Mouse (Mus musculus): ENCODE data around the gene Aak1. TPM values are rescaled to one million over a fixed set of nuclear protein-coding genes. Genes with fewer than 3 reads are reported as not detected.

Gene Aak1
- polyA plus RNA-seq, 1 experiment from 2014 or later = 49.8 TPM

- Histone ChIP-seq H3K9ac (no peak overlapping the region), H3K4me3 (replicated peaks; ENCODE audit: low read length) (no peak overlapping the region), H3K27me3 (ENCODE audit: control insufficient read depth, insufficient read depth, low read length) (no peaks in the 10 kb centered on the region), H3K4me2 (replicated peaks) (no peak overlapping the region), H3K9me3 (ENCODE audit: control insufficient read depth, low read length) (no peaks in the 10 kb centered on the region), H3K4me1 (replicated peaks; ENCODE audit: control insufficient read depth, insufficient read depth, low read length) (no peaks in the 10 kb centered on the region), H3K36me3 (replicated peaks; ENCODE audit: control insufficient read depth, insufficient read depth) (no peaks in the 10 kb centered on the region), H3K27ac (no peak overlapping the region)
- 69% methylated on average over 3 of the region's 3 CpGs for WGBS
- no peak for DNase-seq (ENCODE audit: low spot score)
- ATAC-seq (ENCODE audit: low FRiP score) = no peak
Measured at GRCm38 (mm10) chr6:86899053-86899452, 49.7 kb downstream of the Aak1 start.

GRCm38 (mm10) chr6:86899965-86900364 lies 50.6 kb downstream of the Aak1 start:
- DNase-seq (ENCODE audit: low spot score) (no peak), ATAC-seq (ENCODE audit: low FRiP score) (no peak)
- H3K4me3 ChIP-seq (replicated peaks; ENCODE audit: low read length) = no peak overlapping the region
- no peak overlapping the region for H3K4me2 ChIP-seq (replicated peaks)
- H3K27me3 ChIP-seq (ENCODE audit: control insufficient read depth, insufficient read depth, low read length) = no peaks in the 10 kb centered on the region
- no peak overlapping the region for H3K9ac ChIP-seq
- no peaks in the 10 kb centered on the region for H3K4me1 ChIP-seq (replicated peaks; ENCODE audit: control insufficient read depth, insufficient read depth, low read length)
- WGBS = 94% methylated on average over 3 of the region's 3 CpGs
- no peak overlapping the region for H3K27ac ChIP-seq
- H3K9me3 ChIP-seq (ENCODE audit: control insufficient read depth, low read length) = no peaks in the 10 kb centered on the region
- no peaks in the 10 kb centered on the region for H3K36me3 ChIP-seq (replicated peaks; ENCODE audit: control insufficient read depth, insufficient read depth)

- no peak for DNase-seq (ENCODE audit: low spot score)
- no peaks in the 10 kb centered on the region for H3K4me1 ChIP-seq (replicated peaks; ENCODE audit: control insufficient read depth, insufficient read depth, low read length)
- ATAC-seq (ENCODE audit: low FRiP score) = no peak
- H3K36me3 ChIP-seq (replicated peaks; ENCODE audit: control insufficient read depth, insufficient read depth) = no peaks in the 10 kb centered on the region
- H3K27me3 ChIP-seq (ENCODE audit: control insufficient read depth, insufficient read depth, low read length) = no peaks in the 10 kb centered on the region
- H3K9me3 ChIP-seq (ENCODE audit: control insufficient read depth, low read length) = no peaks in the 10 kb centered on the region
- H3K9ac ChIP-seq = no peak overlapping the region
- WGBS = 90% methylated on average over 3 of the region's 3 CpGs
- H3K4me2 ChIP-seq (replicated peaks) = no peak overlapping the region
- no peak overlapping the region for H3K27ac ChIP-seq
- no peak overlapping the region for H3K4me3 ChIP-seq (replicated peaks; ENCODE audit: low read length)
Measured at GRCm38 (mm10) chr6:86900546-86900945, 51.2 kb downstream of the Aak1 start.

GRCm38 (mm10) chr6:86905500-86905899 lies 56.2 kb downstream of the Aak1 start:
- H3K27ac ChIP-seq = no peak overlapping the region
- no peak overlapping the region for H3K4me2 ChIP-seq (replicated peaks)
- WGBS = 82% methylated on average over 2 of the region's 2 CpGs
- no peaks in the 10 kb centered on the region for H3K9me3 ChIP-seq (ENCODE audit: control insufficient read depth, low read length)
- DNase-seq (ENCODE audit: low spot score) (no peak), ATAC-seq (ENCODE audit: low FRiP score) (no peak)
- H3K4me3 ChIP-seq (replicated peaks; ENCODE audit: low read length) = no peak overlapping the region
- no peaks in the 10 kb centered on the region for H3K4me1 ChIP-seq (replicated peaks; ENCODE audit: control insufficient read depth, insufficient read depth, low read length)
- H3K36me3 ChIP-seq (replicated peaks; ENCODE audit: control insufficient read depth, insufficient read depth) = no peaks in the 10 kb centered on the region
- no peaks in the 10 kb centered on the region for H3K27me3 ChIP-seq (ENCODE audit: control insufficient read depth, insufficient read depth, low read length)
- H3K9ac ChIP-seq = no peak overlapping the region

GRCm38 (mm10) chr6:86907191-86907590 lies 57.9 kb downstream of the Aak1 start:
- no peaks in the 10 kb centered on the region for H3K4me1 ChIP-seq (replicated peaks; ENCODE audit: control insufficient read depth, insufficient read depth, low read length)
- no peak overlapping the region for H3K4me2 ChIP-seq (replicated peaks)
- no peak overlapping the region for H3K9ac ChIP-seq
- no peaks in the 10 kb centered on the region for H3K9me3 ChIP-seq (ENCODE audit: control insufficient read depth, low read length)
- no peaks in the 10 kb centered on the region for H3K36me3 ChIP-seq (replicated peaks; ENCODE audit: control insufficient read depth, insufficient read depth)
- WGBS = 97% methylated on average over 2 of the region's 2 CpGs
- H3K27ac ChIP-seq = no peak overlapping the region
- H3K27me3 ChIP-seq (ENCODE audit: control insufficient read depth, insufficient read depth, low read length) = no peaks in the 10 kb centered on the region
- no peak for DNase-seq (ENCODE audit: low spot score)
- H3K4me3 ChIP-seq (replicated peaks; ENCODE audit: low read length) = no peak overlapping the region
- no peak for ATAC-seq (ENCODE audit: low FRiP score)

GRCm38 (mm10) chr6:86908561-86909150 lies 59.3 kb downstream of the Aak1 start:
- Histone ChIP-seq H3K36me3 (replicated peaks; ENCODE audit: control insufficient read depth, insufficient read depth) (no peaks in the 10 kb centered on the region), H3K4me3 (replicated peaks; ENCODE audit: low read length) (no peak overlapping the region), H3K27ac (no peak overlapping the region), H3K9ac (no peak overlapping the region), H3K9me3 (ENCODE audit: control insufficient read depth, low read length) (no peaks in the 10 kb centered on the region), H3K4me2 (replicated peaks) (no peak overlapping the region), H3K4me1 (replicated peaks; ENCODE audit: control insufficient read depth, insufficient read depth, low read length) (no peaks in the 10 kb centered on the region), H3K27me3 (ENCODE audit: control insufficient read depth, insufficient read depth, low read length) (no peaks in the 10 kb centered on the region)
- DNase-seq (ENCODE audit: low spot score) (no peak), ATAC-seq (ENCODE audit: low FRiP score) (no peak)
- WGBS = 78% methylated on average over 5 of the region's 5 CpGs

- H3K9ac ChIP-seq = no peak overlapping the region
- WGBS = 91% methylated on average over 7 of the region's 7 CpGs
- H3K4me1 ChIP-seq (replicated peaks; ENCODE audit: control insufficient read depth, insufficient read depth, low read length) = no peaks in the 10 kb centered on the region
- H3K36me3 ChIP-seq (replicated peaks; ENCODE audit: control insufficient read depth, insufficient read depth) = no peaks in the 10 kb centered on the region
- no peak overlapping the region for H3K4me2 ChIP-seq (replicated peaks)
- H3K4me3 ChIP-seq (replicated peaks; ENCODE audit: low read length) = no peak overlapping the region
- no peaks in the 10 kb centered on the region for H3K9me3 ChIP-seq (ENCODE audit: control insufficient read depth, low read length)
- ATAC-seq (ENCODE audit: low FRiP score) (no peak), DNase-seq (ENCODE audit: low spot score) (no peak)
- H3K27me3 ChIP-seq (ENCODE audit: control insufficient read depth, insufficient read depth, low read length) = no peaks in the 10 kb centered on the region
- H3K27ac ChIP-seq = no peak overlapping the region
Measured at GRCm38 (mm10) chr6:86909881-86910280, 60.6 kb downstream of the Aak1 start.

GRCm38 (mm10) chr6:86916157-86916820 lies 67.0 kb downstream of the Aak1 start:
- Histone ChIP-seq H3K27ac (no peak overlapping the region), H3K4me1 (replicated peaks; ENCODE audit: control insufficient read depth, insufficient read depth, low read length) (no peaks in the 10 kb centered on the region), H3K27me3 (ENCODE audit: control insufficient read depth, insufficient read depth, low read length) (no peaks in the 10 kb centered on the region), H3K4me2 (replicated peaks) (no peak overlapping the region), H3K9me3 (ENCODE audit: control insufficient read depth, low read length) (no peaks in the 10 kb centered on the region), H3K36me3 (replicated peaks; ENCODE audit: control insufficient read depth, insufficient read depth) (no peaks in the 10 kb centered on the region), H3K4me3 (replicated peaks; ENCODE audit: low read length) (no peak overlapping the region), H3K9ac (no peak overlapping the region)
- DNase-seq (ENCODE audit: low spot score) (no peak), ATAC-seq (ENCODE audit: low FRiP score) (no peak)
- WGBS = 87% methylated on average over 5 of the region's 5 CpGs

GRCm38 (mm10) chr6:86917231-86917630 lies 67.9 kb downstream of the Aak1 start:
- no peak overlapping the region for H3K4me2 ChIP-seq (replicated peaks)
- no peak overlapping the region for H3K9ac ChIP-seq
- DNase-seq (ENCODE audit: low spot score) (no peak), ATAC-seq (ENCODE audit: low FRiP score) (no peak)
- no peaks in the 10 kb centered on the region for H3K36me3 ChIP-seq (replicated peaks; ENCODE audit: control insufficient read depth, insufficient read depth)
- H3K27me3 ChIP-seq (ENCODE audit: control insufficient read depth, insufficient read depth, low read length) = no peaks in the 10 kb centered on the region
- no peaks in the 10 kb centered on the region for H3K4me1 ChIP-seq (replicated peaks; ENCODE audit: control insufficient read depth, insufficient read depth, low read length)
- 76% methylated on average over 4 of the region's 4 CpGs for WGBS
- no peaks in the 10 kb centered on the region for H3K9me3 ChIP-seq (ENCODE audit: control insufficient read depth, low read length)
- H3K27ac ChIP-seq = no peak overlapping the region
- no peak overlapping the region for H3K4me3 ChIP-seq (replicated peaks; ENCODE audit: low read length)
